Mouse (Mus musculus): ENCODE results near the gene Pla2g6.
A peak's percentile ranks its signal among the peaks of the same experiment; 100 is the strongest.

GRCm38 (mm10) chr15:79322991-79323790, 5.0 kb downstream of the Pla2g6 start:
- TF ChIP-seq CTCF (IDR thresholded peaks at IDR 0.05; ENCODE audit: control insufficient read depth, insufficient read depth, insufficient replicate concordance, low read depth, low read length) (no peak), POLR2A (IDR thresholded peaks at IDR 0.05; ENCODE audit: control insufficient read depth, low read depth, low read length) (0 out of 2 replicates have a peak, but pooled peaks have one; percentile 19)

All from testis, adult 2 months (tissue).